Mouse (Mus musculus) adrenal gland, postnatal 4 days (tissue): ENCODE data around the gene Lman2l. TPM values are rescaled to one million over a fixed set of nuclear protein-coding genes. Genes with fewer than 3 reads are reported as not detected.

ENCODE experiments used
- total RNA-seq, 2 experiments: library from RNA; stranded (reverse); gene quantifications; 2 replicates each; pipeline ENCODE4 v1.2.3; 2021

Lman2l gene
- total RNA-seq, 2 experiments from 2014 or later: 25.3 to 31.2 TPM

Other genes with a start within 250 kb of the Lman2l start
- 10 to 100 TPM; 53.6 to 61.0 TPM for gene Uggt1, start 200.6 kb downstream of the Lman2l start, total RNA-seq
- 10 to 100 TPM in 1 of 2 experiments, 1 to 10 TPM in 1; 8.0 to 10.4 TPM for gene Neurl3, start 170.6 kb downstream of the Lman2l start, total RNA-seq
- gene Arid5a, start 137.5 kb downstream of the Lman2l start, total RNA-seq: 1 to 10 TPM; 6.0 to 8.4 TPM
- 100 to 1,000 TPM; 107 to 113 TPM for gene Kansl3, start 76.1 kb downstream of the Lman2l start, total RNA-seq
- gene Fer1l5, start 73.0 kb downstream of the Lman2l start, total RNA-seq: under 1 TPM; 0.70 to 0.99 TPM
- 1 to 10 TPM; 4.3 to 5.2 TPM for gene Cnnm4, start 26.3 kb upstream of the Lman2l start, total RNA-seq
- 10 to 100 TPM; 44.1 to 45.1 TPM for gene Cnnm3, start 66.6 kb upstream of the Lman2l start, total RNA-seq
- 10 to 100 TPM; 20.7 to 22.9 TPM for gene Ankrd23, start 91.6 kb upstream of the Lman2l start, total RNA-seq
- not detected for gene Gm42417, start 94.2 kb upstream of the Lman2l start, total RNA-seq
- gene Ankrd39, start 102.2 kb upstream of the Lman2l start, total RNA-seq: 10 to 100 TPM; 19.8 to 23.1 TPM
- gene Sema4c, start 113.1 kb upstream of the Lman2l start, total RNA-seq: 10 to 100 TPM; 44.0 to 57.6 TPM
- gene Fam178b, start 237.9 kb upstream of the Lman2l start, total RNA-seq: 1 to 10 TPM; 1.0 to 1.2 TPM
- gene Cox5b, start 246.2 kb upstream of the Lman2l start, total RNA-seq: 100 to 1,000 TPM; 707 to 717 TPM